Mouse (Mus musculus) liver, embryonic 11.5 days (tissue): Measurements from ENCODE around the gene Klf1. TPM values are rescaled to one million over a fixed set of nuclear protein-coding genes. Genes with fewer than 3 reads are reported as not detected.
"Not testable (repeated sequence)": the region's sequence is repeated elsewhere in the genome, so short reads cannot be mapped to it uniquely, and the experiment has no call there.

Experiments used
- ATAC-seq: fragments of 200-750 bp; cut with Nextera tagmentation; replicated peaks from 2 replicates; pipeline ENCODE4 v1.8.0; 2017; ENCODE audit warnings: moderate number of reproducible peaks, mild to moderate bottlenecking, moderate TSS enrichment, moderate library complexity; ENCODE audit not compliant: low FRiP score
- DNase-seq: peaks from one replicate; pipeline ENCODE4 v3.0.0-alpha.2; 2017; ENCODE audit warnings: low spot score
- H3K27ac ChIP-seq: fragments of 300-500 bp; sonication (generic); 2 replicates; pipeline ENCODE4 v1.5.1; 2014; ENCODE audit warnings: mild to moderate bottlenecking, low read depth, low read length, control low read depth
- H3K27me3 ChIP-seq: fragments of 300-500 bp; sonication (generic); replicated peaks from 2 replicates; pipeline ENCODE4 v1.6.1; 2014; ENCODE audit warnings: low read length, mixed read lengths; ENCODE audit not compliant: control insufficient read depth, insufficient read depth
- H3K36me3 ChIP-seq: fragments of 300-500 bp; sonication (generic); 2 replicates; pipeline ENCODE4 v1.6.1; 2014; ENCODE audit warnings: mild to moderate bottlenecking, low read length, moderate library complexity, mixed read lengths; ENCODE audit not compliant: control insufficient read depth, insufficient read depth
- H3K4me1 ChIP-seq: fragments of 300-500 bp; sonication (generic); replicated peaks from 2 replicates; pipeline ENCODE4 v1.6.1; 2014; ENCODE audit warnings: low read length, mixed read lengths; ENCODE audit not compliant: control insufficient read depth, insufficient read depth
- H3K4me2 ChIP-seq: fragments of 300-500 bp; sonication (generic); 2 replicates; pipeline ENCODE4 v1.6.1; 2014; ENCODE audit warnings: mild to moderate bottlenecking, control low read depth, moderate library complexity
- H3K4me3 ChIP-seq: fragments of 300-500 bp; sonication (generic); 2 replicates; pipeline ENCODE4 v1.5.1; 2014; ENCODE audit warnings: low read depth, low read length, control low read depth
- H3K9ac ChIP-seq: fragments of 300-500 bp; sonication (generic); 2 replicates; pipeline ENCODE4 v1.6.1; 2014; ENCODE audit warnings: low read depth, low read length, control low read depth
- H3K9me3 ChIP-seq: fragments of 300-500 bp; sonication (generic); 2 replicates; pipeline ENCODE4 v1.6.1; 2016; ENCODE audit warnings: low read length, inconsistent platforms, mixed read lengths; ENCODE audit not compliant: control insufficient read depth
- WGBS: fragments of 180-500 bp; shearing (Covaris S2); extraction: QIAGEN DNeasy Blood & Tissue Kit; methylation state at CpG from one replicate; pipeline ENCODE4 v1.1.7; 2014; 5-methylcytosine and 5-hydroxymethylcytosine counted together
- polyA plus RNA-seq: library from polyadenylated mRNA; unstranded; fragments of >200 nt; fragmentation: Nextera tagmentation; extraction: Ambion mirVana; gene quantifications from 2 replicates; pipeline ENCODE4 v1.2.1, GENCODE M21; 2014

Gene Klf1
- polyA plus RNA-seq, 1 experiment from 2014 or later: 458 TPM

DNA sequence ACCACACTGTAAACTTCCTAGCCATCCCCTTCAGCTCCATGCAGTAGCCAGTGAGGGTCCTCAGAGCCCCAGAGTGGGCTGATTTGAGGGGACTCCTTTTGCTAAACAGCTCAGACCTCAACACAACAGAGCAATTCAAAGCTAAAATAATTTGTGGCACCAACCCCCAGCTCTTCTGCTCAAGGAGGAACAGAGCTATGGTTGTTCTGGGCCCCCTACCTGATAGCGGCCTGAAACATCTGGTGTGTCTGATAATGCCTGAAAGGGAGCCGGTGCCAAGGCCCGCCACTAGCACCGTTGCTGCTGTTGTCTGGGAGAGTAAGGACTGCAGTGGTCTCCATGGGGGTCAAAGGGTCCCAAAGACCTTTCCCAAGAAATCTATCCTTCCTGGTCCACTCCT lies 657 bp upstream of the Klf1 start:
- Histone ChIP-seq H3K27me3 (no peaks in the 10 kb centered on the region), H3K4me1 (peaks cover 32% of the 10 kb centered on the region), H3K9ac (peak overlapping the region; percentile 99), H3K4me2 (peak overlapping the region; percentile 96), H3K4me3 (peak overlapping the region; percentile 93), H3K27ac (peak overlapping the region; percentile 99), H3K36me3 (peaks cover 9% of the 10 kb centered on the region; the same call in 1 of the 2 replicates), H3K9me3 (no peaks in the 10 kb centered on the region)
- DNase-seq (peak; percentile 59), ATAC-seq (peak; percentile 83)
- WGBS: 25% methylated on average over 4 of the region's 4 CpGs

- peaks cover 32% of the 10 kb centered on the region for H3K4me1 ChIP-seq
- 2% methylated on average over 24 of the region's 24 CpGs for WGBS
- peak overlapping the region; percentile 99 for H3K9ac ChIP-seq
- H3K4me2 ChIP-seq: peak overlapping the region; percentile 96
- no peaks in the 10 kb centered on the region for H3K9me3 ChIP-seq
- no peaks in the 10 kb centered on the region for H3K27me3 ChIP-seq
- DNase-seq (no peak), ATAC-seq (0 out of 2 replicates have a peak, but pooled peaks have one; percentile 4)
- H3K27ac ChIP-seq: peak overlapping the region; percentile 99
- H3K4me3 ChIP-seq: peak overlapping the region; percentile 93
- H3K36me3 ChIP-seq: peaks cover 12% of the 10 kb centered on the region; the same call in 1 of the 2 replicates
Measured at GRCm38 (mm10) chr8:84902367-84902919, 715 bp downstream of the Klf1 start.

DNA sequence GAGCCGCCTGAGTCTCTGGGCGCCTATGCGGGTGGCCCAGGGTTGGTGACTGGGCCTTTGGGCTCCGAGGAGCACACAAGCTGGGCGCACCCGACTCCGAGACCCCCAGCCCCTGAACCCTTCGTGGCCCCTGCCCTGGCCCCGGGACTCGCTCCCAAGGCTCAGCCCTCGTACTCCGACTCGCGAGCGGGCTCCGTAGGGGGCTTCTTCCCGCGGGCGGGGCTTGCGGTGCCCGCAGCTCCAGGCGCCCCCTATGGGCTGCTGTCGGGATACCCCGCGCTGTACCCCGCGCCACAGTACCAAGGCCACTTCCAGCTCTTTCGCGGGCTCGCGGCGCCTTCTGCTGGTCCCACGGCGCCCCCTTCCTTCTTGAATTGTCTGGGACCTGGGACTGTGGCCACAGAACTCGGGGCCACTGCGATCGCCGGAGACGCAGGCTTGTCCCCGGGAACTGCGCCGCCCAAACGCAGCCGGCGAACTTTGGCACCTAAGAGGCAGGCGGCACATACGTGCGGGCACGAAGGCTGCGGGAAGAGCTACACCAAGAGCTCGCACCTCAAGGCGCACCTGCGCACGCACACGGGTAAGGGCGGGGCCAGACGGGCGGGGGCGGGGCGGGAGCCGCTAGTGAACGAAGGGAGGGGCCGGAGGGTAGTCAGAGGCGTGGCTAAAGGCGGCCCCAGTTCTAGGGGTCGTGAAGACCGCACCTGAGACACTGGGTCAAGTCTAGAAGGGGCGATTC lies 1.4 kb downstream of the Klf1 start:
- H3K27me3 ChIP-seq: no peaks in the 10 kb centered on the region
- peak overlapping the region; percentile 99 for H3K9ac ChIP-seq
- no peaks in the 10 kb centered on the region for H3K9me3 ChIP-seq
- H3K27ac ChIP-seq: peak overlapping the region; percentile 99
- peaks cover 32% of the 10 kb centered on the region for H3K4me1 ChIP-seq
- ATAC-seq (peak; percentile 70), DNase-seq (peak; percentile 88)
- under 1% methylated on average over 67 of the region's 68 CpGs for WGBS
- H3K4me2 ChIP-seq: peak overlapping the region; percentile 96
- peaks cover 12% of the 10 kb centered on the region; the same call in 1 of the 2 replicates for H3K36me3 ChIP-seq
- peak overlapping the region; percentile 93 for H3K4me3 ChIP-seq

DNA sequence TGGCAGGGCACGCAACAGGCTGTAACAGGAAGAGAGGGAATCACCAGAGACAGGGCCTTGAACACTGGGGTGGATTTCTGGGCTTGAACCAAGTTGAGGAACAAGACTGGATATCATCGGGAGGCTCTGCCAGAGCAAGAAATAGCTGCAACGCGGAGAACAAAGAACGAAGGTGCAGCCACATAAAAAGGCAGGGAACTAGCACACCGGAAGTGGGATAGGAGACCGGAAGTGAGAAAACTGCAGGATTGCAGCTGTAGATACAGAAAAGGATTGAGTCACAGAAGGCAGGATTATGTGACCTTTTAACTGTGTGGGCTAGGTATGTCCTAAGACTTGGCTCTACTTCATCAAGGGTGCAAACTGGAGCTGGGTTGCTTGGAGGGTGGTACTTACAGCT lies 2.6 kb downstream of the Klf1 start:
- H3K36me3 ChIP-seq: peaks cover 12% of the 10 kb centered on the region; the same call in 1 of the 2 replicates
- H3K27me3 ChIP-seq: peaks cover 4% of the 10 kb centered on the region; the same call in 1 of the 2 replicates
- WGBS: 85% methylated on average over 7 of the region's 7 CpGs
- no peak for ATAC-seq
- H3K9me3 ChIP-seq: no peaks in the 10 kb centered on the region
- peak overlapping the region; percentile 93 for H3K4me3 ChIP-seq
- peak overlapping the region; percentile 96 for H3K4me2 ChIP-seq
- no peak overlapping the region for H3K27ac ChIP-seq
- peaks cover 34% of the 10 kb centered on the region for H3K4me1 ChIP-seq
- H3K9ac ChIP-seq: no peak overlapping the region
- no peak for DNase-seq

DNA sequence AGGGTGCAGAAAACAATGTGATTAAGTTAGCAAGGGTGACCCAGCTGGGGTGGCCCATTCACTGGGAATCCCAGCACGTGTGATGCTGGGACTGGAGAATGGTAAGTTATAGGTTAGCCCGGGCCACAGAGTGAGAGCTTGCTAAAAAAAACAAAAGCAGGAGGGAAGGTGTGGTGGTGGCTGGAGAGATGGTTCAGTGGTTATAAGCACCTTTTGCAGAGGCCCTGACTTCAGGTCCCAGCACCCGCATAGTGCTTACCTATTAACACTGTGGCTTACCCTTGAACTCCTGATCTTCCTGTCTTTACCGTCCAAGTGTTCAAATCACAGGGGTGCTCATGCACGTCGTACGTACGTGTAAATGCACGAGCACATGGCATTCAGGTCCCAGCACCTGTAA lies 5.3 kb downstream of the Klf1 start:
- DNase-seq (no peak), ATAC-seq (no peak)
- H3K36me3 ChIP-seq: peaks cover 12% of the 10 kb centered on the region; the same call in 1 of the 2 replicates

DNA sequence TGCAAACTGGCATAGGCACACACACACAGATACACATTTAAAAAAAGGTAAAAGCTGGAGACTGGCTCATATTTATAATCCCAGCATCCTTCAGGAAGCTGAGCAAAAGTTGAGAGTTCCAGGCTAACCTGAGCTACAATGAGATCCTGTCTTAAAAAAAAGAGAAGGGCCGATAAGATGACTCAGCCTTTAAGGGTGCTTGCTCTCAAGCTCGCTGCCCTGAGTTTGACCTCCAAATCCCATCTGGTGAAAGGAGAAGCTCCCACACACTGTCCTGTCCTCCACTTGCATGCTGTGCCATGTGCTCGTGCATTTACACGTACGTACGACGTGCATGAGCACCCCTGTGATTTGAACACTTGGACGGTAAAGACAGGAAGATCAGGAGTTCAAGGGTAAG lies 5.8 kb downstream of the Klf1 start:
- Histone ChIP-seq H3K4me1 (peaks cover 26% of the 10 kb centered on the region), H3K9ac (no peak overlapping the region), H3K4me3 (no peak overlapping the region), H3K4me2 (no peak overlapping the region; the same call in 1 of the 2 replicates), H3K27me3 (peaks cover 25% of the 10 kb centered on the region), H3K27ac (no peak overlapping the region; the same call in 1 of the 2 replicates), H3K36me3 (peaks cover 12% of the 10 kb centered on the region; the same call in 1 of the 2 replicates), H3K9me3 (no peaks in the 10 kb centered on the region)
- 63% methylated on average over 8 of the region's 8 CpGs for WGBS
- DNase-seq: no peak
- no peak for ATAC-seq

More for the DNA sequence above, 5.3 kb downstream of the Klf1 start:
- Histone ChIP-seq H3K27ac (no peak overlapping the region), H3K4me3 (no peak overlapping the region), H3K9me3 (no peaks in the 10 kb centered on the region), H3K9ac (no peak overlapping the region), H3K27me3 (peaks cover 20% of the 10 kb centered on the region), H3K4me2 (no peak overlapping the region), H3K4me1 (peaks cover 22% of the 10 kb centered on the region)
- WGBS: 88% methylated on average over 9 of the region's 9 CpGs

DNA sequence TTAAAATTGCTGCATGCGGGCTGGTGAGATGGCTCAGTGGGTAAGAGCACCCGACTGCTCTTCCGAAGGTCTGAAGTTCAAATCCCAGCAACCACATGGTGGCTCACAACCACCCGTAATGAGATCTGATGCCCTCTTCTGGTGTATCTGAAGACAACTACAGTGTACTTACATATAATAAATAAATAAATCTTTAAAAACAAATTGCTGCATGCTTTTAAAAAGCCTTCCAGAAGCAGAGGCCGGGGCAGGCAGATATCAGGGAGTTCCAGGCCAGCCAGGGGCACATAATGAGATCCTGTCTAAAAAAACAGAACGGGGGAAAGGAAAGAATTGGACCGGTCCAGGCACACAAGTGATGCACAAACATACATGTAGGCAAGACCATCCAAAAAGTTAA lies 6.3 kb downstream of the Klf1 start:
- peaks cover 30% of the 10 kb centered on the region for H3K27me3 ChIP-seq
- ATAC-seq: peak; percentile 19; the same call in 1 of the 2 replicates
- DNase-seq, H3K9ac ChIP-seq, H3K9me3 ChIP-seq: not testable (repeated sequence)
- 30% methylated on average over 6 of the region's 7 CpGs for WGBS
- H3K27ac ChIP-seq: peak overlapping the region; percentile 51
- peak overlapping the region; percentile 94 for H3K4me2 ChIP-seq
- peak overlapping the region; percentile 66 for H3K4me3 ChIP-seq
- H3K4me1 ChIP-seq: peaks cover 31% of the 10 kb centered on the region
- H3K36me3 ChIP-seq: peaks cover 12% of the 10 kb centered on the region; the same call in 1 of the 2 replicates

DNA sequence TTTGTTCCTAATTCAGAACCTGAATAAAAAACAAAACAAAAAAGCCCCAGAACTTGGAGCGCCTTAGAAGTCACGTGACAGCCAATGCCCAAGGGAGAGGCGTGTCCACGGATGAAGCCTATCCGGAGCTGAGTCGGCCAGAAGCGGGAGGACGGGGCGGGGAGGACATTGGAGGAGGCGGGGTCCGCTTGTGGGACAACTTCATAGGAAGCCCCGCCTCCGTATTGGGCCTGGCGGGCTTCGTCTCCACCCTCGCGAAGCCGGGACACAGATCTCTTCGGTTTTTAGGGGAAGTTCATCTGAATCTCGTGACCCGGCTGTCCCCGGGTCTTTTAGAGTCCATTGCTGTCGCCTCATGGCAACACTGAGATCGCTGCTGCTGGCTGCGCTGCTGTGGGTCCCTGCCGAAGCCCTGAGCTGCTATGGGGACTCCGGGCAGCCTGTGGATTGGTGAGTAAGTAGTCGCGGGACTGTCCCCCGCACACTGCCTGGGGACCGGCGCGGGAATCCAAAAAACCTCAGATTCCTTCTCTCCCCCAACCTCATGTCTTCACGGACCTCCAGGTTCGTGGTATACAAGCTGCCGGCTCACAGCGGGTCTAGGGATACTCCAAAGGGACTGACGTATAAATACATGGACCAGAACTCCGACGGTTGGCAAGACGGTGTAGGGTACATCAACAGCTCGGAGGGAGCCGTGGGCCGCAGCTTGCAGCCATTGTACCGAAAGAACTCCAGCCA lies 6.9 kb downstream of the Klf1 start, which contains the start of gene Dnase2a:
TSS of gene Dnase2a (plus strand) at position 140 of the 741 bp plus-strand sequence.
- WGBS: under 1% methylated on average over 45 of the region's 45 CpGs
- H3K27me3 ChIP-seq: peaks cover 32% of the 10 kb centered on the region

More for the DNA sequence above, 6.9 kb downstream of the Klf1 start, which contains the start of gene Dnase2a:
- peak within 1 kb of the TSS; percentile 86 for H3K9ac ChIP-seq
- H3K4me3 ChIP-seq: peak within 1 kb of the TSS; percentile 66
- peaks cover 12% of the 10 kb centered on the region; the same call in 1 of the 2 replicates for H3K36me3 ChIP-seq
- peaks cover 28% of the 10 kb centered on the region for H3K4me1 ChIP-seq
- peak within 1 kb of the TSS; percentile 66 for H3K27ac ChIP-seq
- peak; percentile 95 for DNase-seq
- H3K4me2 ChIP-seq: peak within 1 kb of the TSS; percentile 94
- H3K9me3 ChIP-seq: no peaks in the 10 kb centered on the region
- peak; percentile 89 for ATAC-seq
